Mouse (Mus musculus) c-Kit-positive CD71-positive TER-119-positive erythroid progenitor cells, embryonic 14.5 days (primary cell): ENCODE data around the gene 6330409D20Rik.

Source experiments
- DNase-seq: peaks from one replicate; pipeline ENCODE4 v3.0.0-alpha.2; 2013; ENCODE audit warnings: low spot score

Gene 6330409D20Rik

GRCm38 (mm10) chr2:32756674-32757055, 15.8 kb upstream of the 6330409D20Rik start:
- DNase-seq: no peak

- no peak for DNase-seq
Observed at GRCm38 (mm10) chr2:32752181-32752580, 11.4 kb upstream of the 6330409D20Rik start.

GRCm38 (mm10) chr2:32751665-32752033, 10.8 kb upstream of the 6330409D20Rik start:
- no peak for DNase-seq

GRCm38 (mm10) chr2:32750887-32751664, 10.3 kb upstream of the 6330409D20Rik start:
- no peak for DNase-seq

GRCm38 (mm10) chr2:32750199-32750598, 9.4 kb upstream of the 6330409D20Rik start:
- DNase-seq: no peak

GRCm38 (mm10) chr2:32749082-32749481, 8.3 kb upstream of the 6330409D20Rik start:
- no peak for DNase-seq

GRCm38 (mm10) chr2:32744272-32744982, 3.6 kb upstream of the 6330409D20Rik start:
- no peak for DNase-seq

GRCm38 (mm10) chr2:32742173-32742531, 1.3 kb upstream of the 6330409D20Rik start:
- DNase-seq: no peak

GRCm38 (mm10) chr2:32741273-32742172, 707 bp upstream of the 6330409D20Rik start:
- no peak for DNase-seq

GRCm38 (mm10) chr2:32739311-32739710, 1.5 kb downstream of the 6330409D20Rik start:
- DNase-seq: no peak

GRCm38 (mm10) chr2:32737008-32737407, 3.8 kb downstream of the 6330409D20Rik start:
- DNase-seq: no peak

GRCm38 (mm10) chr2:32736306-32736829, 4.4 kb downstream of the 6330409D20Rik start:
- no peak for DNase-seq

- no peak for DNase-seq
Observed at GRCm38 (mm10) chr2:32734933-32735332, 5.9 kb downstream of the 6330409D20Rik start.

GRCm38 (mm10) chr2:32734480-32734879, 6.3 kb downstream of the 6330409D20Rik start:
- DNase-seq: no peak

- no peak for DNase-seq
Observed at GRCm38 (mm10) chr2:32732695-32733094, 8.1 kb downstream of the 6330409D20Rik start.

GRCm38 (mm10) chr2:32731911-32732310, 8.9 kb downstream of the 6330409D20Rik start:
- no peak for DNase-seq

GRCm38 (mm10) chr2:32730854-32731253, 10.0 kb downstream of the 6330409D20Rik start:
- no peak for DNase-seq

- DNase-seq: no peak
Observed at GRCm38 (mm10) chr2:32729547-32729946, 11.3 kb downstream of the 6330409D20Rik start.

GRCm38 (mm10) chr2:32728463-32728862, 12.4 kb downstream of the 6330409D20Rik start:
- DNase-seq: no peak

GRCm38 (mm10) chr2:32727435-32727834, 13.4 kb downstream of the 6330409D20Rik start:
- DNase-seq: peak; percentile 60

GRCm38 (mm10) chr2:32724832-32725790, 15.7 kb downstream of the 6330409D20Rik start:
- DNase-seq: no peak
